Mouse (Mus musculus) forebrain, embryonic 16.5 days (tissue): ENCODE results near the gene Arhgef28. TPM values are rescaled to one million over a fixed set of nuclear protein-coding genes. Genes with fewer than 3 reads are reported as not detected.
"Not testable (repeated sequence)": the region's sequence is repeated elsewhere in the genome, so short reads cannot be mapped to it uniquely, and the experiment has no call there.

Experiments
- ATAC-seq: fragments of 200-750 bp; cut with Nextera tagmentation; 2 replicates; pipeline ENCODE4 v1.8.0; 2017; ENCODE audit warnings: mild to moderate bottlenecking, moderate library complexity
- H3K27ac ChIP-seq: fragments of 300-500 bp; sonication (generic); 2 replicates; pipeline ENCODE4 v1.5.1; 2014; ENCODE audit warnings: low read length, control low read depth
- H3K27me3 ChIP-seq: fragments of 300-500 bp; sonication (generic); replicated peaks from 2 replicates; pipeline ENCODE4 v1.6.1; 2014; ENCODE audit warnings: low read length; ENCODE audit not compliant: control insufficient read depth, insufficient read depth
- H3K36me3 ChIP-seq: fragments of 300-500 bp; sonication (generic); 2 replicates; pipeline ENCODE4 v1.6.1; 2014; ENCODE audit not compliant: control insufficient read depth, insufficient read depth
- H3K4me1 ChIP-seq: fragments of 300-500 bp; sonication (generic); replicated peaks from 2 replicates; pipeline ENCODE4 v1.6.1; 2014; ENCODE audit warnings: low read length; ENCODE audit not compliant: control insufficient read depth, insufficient read depth
- H3K4me2 ChIP-seq: fragments of 300-500 bp; sonication (generic); 2 replicates; pipeline ENCODE4 v1.6.1; 2014; ENCODE audit warnings: mild to moderate bottlenecking, low read length, control low read depth
- H3K4me3 ChIP-seq: fragments of 300-500 bp; sonication (generic); replicated peaks from 2 replicates; pipeline ENCODE4 v1.5.1; 2014; ENCODE audit warnings: mild to moderate bottlenecking, low read length, control low read depth
- H3K9ac ChIP-seq: fragments of 300-500 bp; sonication (generic); replicated peaks from 2 replicates; pipeline ENCODE4 v1.6.1; 2014; ENCODE audit warnings: low read depth, low read length, control low read depth
- H3K9me3 ChIP-seq: fragments of 300-500 bp; sonication (generic); 2 replicates; pipeline ENCODE4 v1.6.1; 2016; ENCODE audit warnings: low read length; ENCODE audit not compliant: control insufficient read depth
- WGBS: fragments of 180-500 bp; shearing (Covaris S2); extraction: QIAGEN DNeasy Blood & Tissue Kit; methylation state at CpG from one replicate; pipeline ENCODE4 v1.1.7; 2014; 5-methylcytosine and 5-hydroxymethylcytosine counted together
- polyA plus RNA-seq: library from polyadenylated mRNA; unstranded; fragments of >200 nt; fragmentation: Nextera tagmentation; extraction: Ambion mirVana; gene quantifications from 2 replicates; pipeline ENCODE4 v1.2.1, GENCODE M21; 2015

Gene Arhgef28
- polyA plus RNA-seq, 1 experiment from 2014 or later: 17.3 TPM

DNA sequence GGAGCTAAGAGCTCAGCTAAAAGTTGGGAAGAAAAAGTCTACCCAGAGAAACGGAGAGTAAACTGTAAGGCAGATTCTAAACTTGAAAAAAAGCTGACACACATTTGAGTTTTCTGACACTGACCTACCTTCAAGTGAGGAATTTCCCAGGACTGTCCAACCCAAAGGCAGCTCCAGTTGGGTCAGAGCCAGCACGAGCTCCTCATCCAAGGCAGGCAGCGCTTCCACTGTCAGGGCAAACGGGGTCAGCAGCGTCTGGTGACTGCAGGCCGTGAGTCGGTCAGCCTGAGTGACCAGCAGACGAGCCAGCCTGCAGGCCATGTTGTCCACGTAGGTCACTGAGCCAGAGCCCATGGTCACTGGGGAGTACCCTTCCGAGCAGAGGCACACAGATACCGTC is 131.4 kb downstream of the Arhgef28 start:
- Histone ChIP-seq H3K27me3 (no peaks in the 10 kb centered on the region), H3K9ac (no peak overlapping the region), H3K4me2 (no peak overlapping the region), H3K4me1 (no peaks in the 10 kb centered on the region), H3K9me3 (no peaks in the 10 kb centered on the region), H3K27ac (no peak overlapping the region), H3K36me3 (no peaks in the 10 kb centered on the region), H3K4me3 (no peak overlapping the region)
- ATAC-seq: no peak
- WGBS: 79% methylated on average over 11 of the region's 11 CpGs

GRCm38 (mm10) chr13:98073190-98073589 is 133.0 kb downstream of the Arhgef28 start:
- no peak overlapping the region for H3K4me3 ChIP-seq
- no peak for ATAC-seq
- 77% methylated on average over 4 of the region's 4 CpGs for WGBS
- no peaks in the 10 kb centered on the region for H3K4me1 ChIP-seq
- H3K9me3 ChIP-seq: no peaks in the 10 kb centered on the region
- no peaks in the 10 kb centered on the region for H3K27me3 ChIP-seq
- no peak overlapping the region for H3K9ac ChIP-seq
- H3K36me3 ChIP-seq: no peaks in the 10 kb centered on the region
- no peak overlapping the region for H3K4me2 ChIP-seq
- no peak overlapping the region for H3K27ac ChIP-seq

DNA sequence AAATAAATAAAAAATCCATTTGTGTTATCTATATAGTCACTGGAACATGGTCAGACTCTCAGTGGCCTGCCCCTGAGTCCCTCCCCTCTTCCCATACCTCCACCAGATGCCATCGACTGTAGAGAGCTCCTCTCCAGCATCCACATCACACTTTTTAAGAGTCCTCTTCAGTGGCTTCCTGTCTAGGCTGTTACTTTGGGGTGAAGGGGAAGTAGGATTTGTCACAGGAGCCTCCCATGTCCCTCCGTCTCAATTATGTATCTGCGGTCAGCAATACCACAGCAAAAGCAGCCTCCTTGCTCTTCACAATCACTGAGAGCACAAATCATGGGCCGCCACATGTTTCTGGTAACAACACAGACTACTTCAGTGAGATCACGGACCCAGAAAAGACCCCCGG is 135.8 kb downstream of the Arhgef28 start:
- Histone ChIP-seq H3K36me3 (no peaks in the 10 kb centered on the region), H3K9ac (no peak overlapping the region), H3K4me3 (no peak overlapping the region), H3K9me3 (no peaks in the 10 kb centered on the region), H3K4me2 (no peak overlapping the region), H3K4me1 (no peaks in the 10 kb centered on the region), H3K27me3 (no peaks in the 10 kb centered on the region), H3K27ac (no peak overlapping the region)
- ATAC-seq: no peak
- WGBS: 94% methylated on average over 6 of the region's 6 CpGs

GRCm38 (mm10) chr13:98069646-98070045 is 136.6 kb downstream of the Arhgef28 start:
- no peaks in the 10 kb centered on the region for H3K36me3 ChIP-seq
- no peaks in the 10 kb centered on the region for H3K27me3 ChIP-seq
- H3K4me2 ChIP-seq: no peak overlapping the region
- H3K9me3 ChIP-seq: no peaks in the 10 kb centered on the region
- no peak overlapping the region for H3K9ac ChIP-seq
- no peaks in the 10 kb centered on the region for H3K4me1 ChIP-seq
- no peak overlapping the region for H3K4me3 ChIP-seq
- no peak for ATAC-seq
- 94% methylated on average over 6 of the region's 6 CpGs for WGBS
- no peak overlapping the region for H3K27ac ChIP-seq

DNA sequence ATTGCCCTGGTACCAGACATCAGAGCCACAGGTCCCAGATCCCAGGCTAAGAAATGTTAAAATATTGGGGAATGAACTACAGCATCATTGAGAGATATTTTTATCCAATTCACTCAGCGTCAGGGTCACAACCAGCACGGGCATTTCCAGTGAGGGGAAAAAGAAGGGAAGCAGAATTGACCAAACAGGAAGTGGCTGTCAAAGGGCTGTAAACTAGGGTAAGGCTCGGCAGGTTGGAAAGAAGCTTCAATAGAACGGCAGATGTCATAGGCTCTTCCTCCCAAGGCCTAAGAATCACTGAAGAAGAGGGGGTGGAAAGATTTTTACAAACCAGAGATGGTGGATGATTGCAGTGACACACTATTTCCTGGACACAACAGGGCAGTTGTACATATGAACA is 143.4 kb downstream of the Arhgef28 start:
- Histone ChIP-seq H3K9ac (no peak overlapping the region), H3K27me3 (no peaks in the 10 kb centered on the region), H3K4me1 (no peaks in the 10 kb centered on the region), H3K27ac (no peak overlapping the region), H3K9me3 (no peaks in the 10 kb centered on the region), H3K36me3 (no peaks in the 10 kb centered on the region), H3K4me2 (no peak overlapping the region), H3K4me3 (no peak overlapping the region)
- 85% methylated on average over 4 of the region's 4 CpGs for WGBS
- no peak for ATAC-seq

DNA sequence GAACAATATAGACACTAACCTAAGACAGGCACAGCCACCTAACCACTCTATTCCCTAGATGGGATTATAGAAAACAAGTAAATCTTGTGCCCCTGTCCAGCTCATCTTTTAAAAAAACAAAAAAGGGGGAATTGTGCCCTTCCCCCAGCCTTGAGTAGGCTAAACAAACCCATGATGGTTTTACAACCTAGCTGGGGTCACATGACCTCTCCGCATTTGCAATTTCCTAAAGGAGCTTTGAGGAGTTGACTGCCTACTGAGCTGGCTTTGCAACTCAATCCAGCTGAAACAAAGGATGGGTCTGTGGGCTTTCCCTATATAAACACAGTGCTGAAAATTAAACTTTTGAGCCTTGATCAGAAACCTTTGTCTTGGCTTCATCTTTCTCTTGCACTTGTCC is 146.1 kb downstream of the Arhgef28 start:
- ATAC-seq, H3K4me2 ChIP-seq, H3K27me3 ChIP-seq, H3K4me1 ChIP-seq, H3K4me3 ChIP-seq, H3K9me3 ChIP-seq, H3K9ac ChIP-seq, H3K36me3 ChIP-seq, H3K27ac ChIP-seq: not testable (repeated sequence)
- WGBS: 85% methylated on average over 1 of the region's 1 CpGs

DNA sequence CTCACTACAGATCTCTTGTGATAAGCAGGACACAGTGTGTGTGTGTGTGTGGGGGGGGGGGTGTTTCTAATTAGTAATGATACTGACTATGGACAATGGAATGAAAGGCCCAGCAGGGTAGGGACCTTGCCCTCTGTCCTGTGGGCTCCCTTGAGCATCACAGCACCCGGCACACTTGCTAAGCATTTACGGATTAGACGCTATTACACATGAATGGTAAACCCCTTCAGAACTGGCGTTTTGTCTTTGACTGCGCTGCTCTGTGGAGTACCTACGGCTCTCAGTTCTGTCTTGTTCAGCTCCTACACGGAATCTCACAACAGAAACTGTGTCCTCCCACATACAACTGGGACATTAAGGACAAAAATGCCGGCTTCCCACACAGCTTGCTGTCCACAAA is 151.0 kb downstream of the Arhgef28 start:
- H3K9ac ChIP-seq: no peak overlapping the region
- H3K4me1 ChIP-seq: 0 out of 2 replicates have a peak, but pooled peaks cover 2% of the 10 kb centered on the region
- no peak overlapping the region for H3K27ac ChIP-seq
- 24% methylated on average over 8 of the region's 8 CpGs for WGBS
- H3K4me2 ChIP-seq: no peak overlapping the region
- ATAC-seq: no peak
- H3K4me3 ChIP-seq: no peak overlapping the region
- no peaks in the 10 kb centered on the region for H3K36me3 ChIP-seq
- no peaks in the 10 kb centered on the region for H3K27me3 ChIP-seq
- no peaks in the 10 kb centered on the region for H3K9me3 ChIP-seq

DNA sequence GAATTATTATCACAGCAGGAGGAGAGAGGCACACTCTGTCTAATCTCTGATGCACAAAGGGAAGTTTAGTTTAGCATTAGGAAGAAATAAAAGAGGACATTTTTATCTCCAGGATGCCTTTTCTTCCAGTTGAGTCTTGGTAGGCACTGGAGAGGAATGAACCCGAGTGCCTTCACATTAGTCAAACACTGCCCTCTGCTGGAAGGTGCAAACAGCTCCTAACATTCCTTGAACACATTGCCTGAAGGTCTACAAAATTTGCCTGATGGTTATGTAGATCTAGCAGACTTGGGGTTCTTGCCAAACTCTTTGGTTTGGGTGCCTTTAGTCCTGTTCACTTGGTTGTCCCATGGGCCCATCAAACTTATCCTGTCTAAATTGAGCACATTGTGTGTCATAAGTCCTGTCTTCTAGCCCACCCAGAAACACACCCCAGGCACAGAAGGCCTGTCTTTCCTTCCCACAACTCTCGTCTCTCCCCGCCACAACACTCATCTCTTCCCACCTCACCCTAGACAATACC is 165.6 kb downstream of the Arhgef28 start:
- H3K4me1 ChIP-seq: no peaks in the 10 kb centered on the region
- no peaks in the 10 kb centered on the region for H3K27me3 ChIP-seq
- H3K9ac ChIP-seq: no peak overlapping the region
- no peak overlapping the region for H3K4me2 ChIP-seq
- WGBS: 79% methylated on average over 3 of the region's 3 CpGs
- no peak overlapping the region for H3K27ac ChIP-seq
- H3K36me3 ChIP-seq: no peaks in the 10 kb centered on the region
- H3K9me3 ChIP-seq: no peaks in the 10 kb centered on the region
- H3K4me3 ChIP-seq: no peak overlapping the region
- no peak for ATAC-seq

DNA sequence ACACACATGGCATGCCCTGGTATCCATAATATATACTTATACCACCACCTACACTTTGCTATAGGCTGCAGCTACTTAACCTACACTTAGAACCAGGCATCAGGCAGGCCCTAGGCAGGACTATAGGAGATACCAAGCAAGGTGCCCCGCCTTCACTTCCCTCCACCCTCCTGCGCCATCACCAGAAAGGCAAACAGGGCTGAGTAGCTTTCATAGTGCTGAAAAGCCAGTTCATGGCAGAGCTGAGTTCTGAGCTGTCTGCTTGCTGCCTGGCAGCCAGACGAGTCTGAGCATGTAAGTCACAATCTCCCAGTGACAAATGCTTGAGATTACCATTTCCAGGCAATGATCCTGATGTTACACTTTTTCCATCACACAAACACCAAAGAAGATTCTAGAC is 167.5 kb downstream of the Arhgef28 start:
- Histone ChIP-seq H3K4me2 (no peak overlapping the region), H3K9me3 (no peaks in the 10 kb centered on the region), H3K27ac (no peak overlapping the region), H3K27me3 (no peaks in the 10 kb centered on the region), H3K9ac (no peak overlapping the region), H3K36me3 (no peaks in the 10 kb centered on the region), H3K4me1 (no peaks in the 10 kb centered on the region), H3K4me3 (no peak overlapping the region)
- ATAC-seq: no peak
- WGBS: 82% methylated on average over 3 of the region's 3 CpGs

DNA sequence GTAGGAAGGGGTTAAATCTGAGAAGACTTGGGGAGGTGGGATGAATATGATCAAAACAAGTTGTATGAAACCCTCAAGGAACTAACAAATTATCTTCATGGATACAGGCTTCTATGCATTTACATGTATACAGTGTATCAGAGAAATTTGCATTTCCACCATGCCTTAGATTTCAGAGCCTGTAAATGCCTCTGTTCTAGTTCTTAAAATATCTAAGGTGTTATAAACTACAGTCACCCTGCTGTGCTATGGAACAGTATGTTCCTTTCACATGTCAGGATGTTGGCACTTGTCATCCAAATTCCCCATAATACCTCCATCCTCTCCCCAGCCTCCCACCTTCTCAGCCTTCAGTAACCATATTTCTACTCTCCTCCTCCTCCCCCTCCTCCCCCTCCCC is 168.5 kb downstream of the Arhgef28 start:
- H3K4me3 ChIP-seq: no peak overlapping the region
- no peaks in the 10 kb centered on the region for H3K27me3 ChIP-seq
- no peaks in the 10 kb centered on the region for H3K4me1 ChIP-seq
- H3K27ac ChIP-seq: no peak overlapping the region
- no peak; the same call in 1 of the 2 replicates for ATAC-seq
- H3K9me3 ChIP-seq: no peaks in the 10 kb centered on the region
- no peak overlapping the region for H3K4me2 ChIP-seq
- no peak overlapping the region for H3K9ac ChIP-seq
- no peaks in the 10 kb centered on the region for H3K36me3 ChIP-seq
